Mouse (Mus musculus): ENCODE measurements around the gene Trim63. TPM values are rescaled to one million over a fixed set of nuclear protein-coding genes. Genes with fewer than 3 reads are reported as not detected.

Gene Trim63
- polyA plus RNA-seq, 2 experiments, result 0.07 TPM; not detected in 1

DNA sequence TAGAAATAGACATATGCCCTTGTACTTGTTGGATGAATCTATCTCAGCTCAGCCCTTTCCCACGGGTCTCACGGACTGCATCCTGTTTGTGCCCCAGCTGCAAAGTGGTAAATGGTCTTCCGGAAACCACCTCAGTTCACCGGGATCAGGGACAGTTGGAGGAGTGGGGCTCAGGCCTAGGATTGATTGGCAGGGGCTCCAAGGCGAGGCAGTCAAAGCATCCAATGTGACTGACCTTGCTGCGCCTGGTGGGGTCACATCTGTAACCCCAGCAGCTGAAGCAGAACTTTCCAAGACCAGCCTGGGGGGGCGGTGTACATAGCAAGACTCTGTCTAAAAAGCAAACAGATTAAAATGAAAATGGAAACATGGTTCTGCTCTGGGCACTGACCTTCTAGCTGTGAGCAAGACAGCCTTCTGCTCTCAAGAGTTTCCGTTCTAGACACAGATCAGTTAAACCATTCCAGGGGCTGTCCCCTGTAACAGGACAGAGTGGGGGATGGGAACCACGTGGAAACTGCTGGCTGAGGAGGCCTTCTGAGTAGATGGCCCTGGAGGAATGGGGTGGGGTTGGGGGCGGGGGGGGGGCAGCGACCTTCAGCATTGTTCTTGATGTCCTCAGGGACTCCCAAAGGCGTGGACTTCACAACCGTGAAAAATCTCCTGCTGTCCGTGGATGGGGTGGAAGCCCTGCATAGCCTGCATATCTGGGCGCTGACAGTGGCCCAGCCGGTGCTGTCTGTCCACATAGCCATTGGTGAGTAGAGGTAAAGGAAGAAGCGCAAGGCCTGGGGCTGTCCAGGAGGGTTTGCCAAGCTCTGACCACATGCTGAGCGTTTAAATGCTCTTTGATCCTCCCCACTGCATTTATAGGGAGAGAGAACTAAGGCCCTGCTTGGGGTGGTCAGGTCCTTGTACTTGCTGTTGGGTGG lies 36.7 kb downstream of the Trim63 start:
- Histone ChIP-seq H3K4me1 (replicated peaks; ENCODE audit: control insufficient read depth in 2 of 2, insufficient read depth in 2 of 2, low read length in 1 of 2) (no peaks in the 10 kb centered on the region), H3K27ac (no peak overlapping the region), H3K4me3 (ENCODE audit: insufficient read depth in 1 of 2, low read depth in 2 of 2, low read length in 2 of 2) (no peak overlapping the region), H3K9me3 (ENCODE audit: control insufficient read depth, low read length) (no peaks in the 10 kb centered on the region), H3K4me2 (ENCODE audit: low read depth) (no peak overlapping the region), H3K27me3 (ENCODE audit: control insufficient read depth, insufficient read depth, low read length) (no peaks in the 10 kb centered on the region), H3K36me3 (replicated peaks; ENCODE audit: control insufficient read depth, insufficient read depth, low read depth) (no peaks in the 10 kb centered on the region), H3K9ac (replicated peaks) (no peak overlapping the region)
- TF ChIP-seq CTCF (IDR thresholded peaks at IDR 0.05; ENCODE audit: low read depth) (no peak), EP300 (IDR thresholded peaks at IDR 0.05; ENCODE audit: low read depth) (no peak)
- ATAC-seq (ENCODE audit: insufficient read depth), result no peak
- no peak for DNase-seq (ENCODE audit: low read depth in 3 of 3, low spot score in 3 of 3)
- 39% methylated on average over 18 of the region's 18 CpGs for WGBS (ENCODE audit: insufficient replicate concordance)

DNA sequence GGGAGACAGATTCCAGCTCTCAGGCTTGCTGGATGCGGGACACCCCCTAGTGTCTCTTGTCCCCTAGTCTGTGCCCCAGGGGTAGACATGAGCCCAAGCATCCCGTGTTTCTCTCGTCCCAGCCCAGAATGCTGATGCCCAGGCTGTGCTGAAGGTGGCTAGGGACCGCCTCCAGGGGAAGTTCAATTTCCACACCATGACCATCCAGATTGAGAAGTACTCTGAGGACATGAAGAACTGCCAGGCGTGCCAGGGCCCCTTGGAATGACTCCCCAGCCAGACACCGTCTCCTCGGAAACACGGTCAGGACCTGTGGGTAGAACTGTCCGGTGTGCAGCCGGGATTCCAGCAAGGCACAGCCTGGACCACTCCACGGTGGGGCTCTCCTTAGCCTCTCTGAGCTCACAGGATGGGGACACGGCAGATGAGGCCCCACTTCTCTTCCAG lies 37.4 kb downstream of the Trim63 start:
- no peaks in the 10 kb centered on the region for H3K36me3 ChIP-seq (replicated peaks; ENCODE audit: control insufficient read depth, insufficient read depth, low read depth)
- no peak for TF ChIP-seq EP300 (IDR thresholded peaks at IDR 0.05; ENCODE audit: low read depth)
- ATAC-seq (ENCODE audit: insufficient read depth) (no peak), DNase-seq (ENCODE audit: low read depth in 3 of 3, low spot score in 3 of 3) (no peak)
- no peak overlapping the region for H3K27ac ChIP-seq
- WGBS (ENCODE audit: insufficient replicate concordance), result 68% methylated on average over 12 of the region's 12 CpGs
- no peak overlapping the region for H3K4me2 ChIP-seq (ENCODE audit: low read depth)
- no peaks in the 10 kb centered on the region; a peak in 1 of 4 replicates for H3K4me1 ChIP-seq (replicated peaks; ENCODE audit: control insufficient read depth in 2 of 2, insufficient read depth in 2 of 2, low read length in 1 of 2)
- no peaks in the 10 kb centered on the region for H3K27me3 ChIP-seq (ENCODE audit: control insufficient read depth, insufficient read depth, low read length)
- no peak overlapping the region for H3K4me3 ChIP-seq (ENCODE audit: insufficient read depth in 1 of 2, low read depth in 2 of 2, low read length in 2 of 2)
- H3K9ac ChIP-seq (replicated peaks), result no peak overlapping the region
- no peaks in the 10 kb centered on the region for H3K9me3 ChIP-seq (ENCODE audit: control insufficient read depth, low read length)

DNA sequence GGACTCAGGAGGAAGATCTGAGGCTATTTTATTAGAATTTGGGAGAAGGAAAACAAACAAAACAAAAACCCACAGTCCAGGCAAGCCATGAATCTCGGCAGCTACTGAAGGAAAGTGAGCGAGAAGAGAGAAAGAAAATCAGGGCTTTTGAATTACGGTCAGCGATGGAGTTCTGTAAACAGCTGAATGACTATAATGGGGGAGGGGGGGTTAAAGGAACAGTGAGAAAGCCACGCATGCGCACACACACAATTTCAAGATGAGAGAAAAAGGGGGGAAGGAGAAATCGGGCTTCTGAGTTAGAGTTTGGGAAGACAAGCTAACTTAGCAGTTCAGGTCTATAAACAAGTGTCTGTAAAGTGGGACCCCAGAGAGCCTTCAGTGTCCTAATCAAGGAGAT lies 38.0 kb downstream of the Trim63 start:
- H3K4me2 ChIP-seq (ENCODE audit: low read depth), result no peak overlapping the region
- H3K36me3 ChIP-seq (replicated peaks; ENCODE audit: control insufficient read depth, insufficient read depth, low read depth), result no peaks in the 10 kb centered on the region
- no peak overlapping the region for H3K9ac ChIP-seq (replicated peaks)
- 69% methylated on average over 7 of the region's 7 CpGs for WGBS (ENCODE audit: insufficient replicate concordance)
- no peaks in the 10 kb centered on the region for H3K9me3 ChIP-seq (ENCODE audit: control insufficient read depth, low read length)
- H3K4me1 ChIP-seq (replicated peaks; ENCODE audit: control insufficient read depth in 2 of 2, insufficient read depth in 2 of 2, low read length in 1 of 2), result no peaks in the 10 kb centered on the region; a peak in 1 of 4 replicates
- no peak for DNase-seq (ENCODE audit: low read depth in 3 of 3, low spot score in 3 of 3)
- H3K27ac ChIP-seq, result no peak overlapping the region
- ATAC-seq (ENCODE audit: insufficient read depth), result no peak
- no peak for TF ChIP-seq CTCF (IDR thresholded peaks at IDR 0.05; ENCODE audit: low read depth)
- TF ChIP-seq EP300 (IDR thresholded peaks at IDR 0.05; ENCODE audit: low read depth), result no peak
- H3K4me3 ChIP-seq (ENCODE audit: insufficient read depth in 1 of 2, low read depth in 2 of 2, low read length in 2 of 2), result no peak overlapping the region
- H3K27me3 ChIP-seq (ENCODE audit: control insufficient read depth, insufficient read depth, low read length), result no peaks in the 10 kb centered on the region

DNA sequence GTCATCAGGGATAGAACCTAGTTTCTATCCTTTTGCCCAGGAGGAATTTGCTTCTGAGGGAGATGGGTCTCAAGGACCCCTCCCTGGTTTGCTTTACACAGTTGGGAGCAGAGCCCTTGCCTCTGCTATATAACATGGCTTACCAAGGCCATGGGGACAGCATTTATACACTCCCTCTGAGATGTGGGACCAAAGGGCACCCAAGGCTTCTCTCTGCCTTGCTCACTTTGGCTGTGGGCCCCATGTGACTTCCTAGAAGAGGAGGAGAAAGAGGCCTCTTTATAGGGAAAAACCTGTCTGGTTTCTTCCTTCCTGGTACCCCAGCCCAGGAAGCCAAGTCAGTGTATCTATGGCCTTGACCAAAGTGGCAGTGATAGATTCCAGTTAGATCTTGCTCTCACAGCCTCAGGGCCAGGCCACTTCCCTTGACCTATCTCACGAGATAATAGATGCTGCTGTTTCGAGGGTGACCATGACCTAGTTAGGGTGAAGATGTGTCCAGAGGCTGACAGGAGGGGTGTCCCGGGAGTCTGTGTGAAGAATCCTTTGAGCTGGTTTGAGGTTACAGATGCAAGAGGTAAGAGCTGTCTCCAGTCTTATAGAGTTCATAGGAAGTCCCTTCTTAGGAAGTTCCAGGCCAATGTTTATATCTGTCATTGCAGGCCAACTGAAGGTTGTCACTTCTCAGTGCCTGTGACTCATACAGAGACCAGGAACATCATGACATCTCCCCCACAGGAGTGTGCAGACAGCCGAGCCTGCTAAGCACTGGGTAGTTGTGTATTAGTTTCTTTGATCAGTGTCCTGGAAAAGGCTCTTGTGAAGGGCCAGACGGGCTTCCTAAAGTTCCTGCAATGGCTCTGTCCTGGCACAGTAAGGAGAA lies 38.8 kb downstream of the Trim63 start:
- no peak overlapping the region for H3K4me2 ChIP-seq (ENCODE audit: low read depth)
- no peak overlapping the region for H3K9ac ChIP-seq (replicated peaks)
- no peak for DNase-seq (ENCODE audit: low read depth in 3 of 3, low spot score in 3 of 3)
- TF ChIP-seq EP300 (IDR thresholded peaks at IDR 0.05; ENCODE audit: low read depth) (no peak), CTCF (IDR thresholded peaks at IDR 0.05; ENCODE audit: low read depth) (no peak)
- H3K27ac ChIP-seq, result no peak overlapping the region
- H3K4me3 ChIP-seq (ENCODE audit: insufficient read depth in 1 of 2, low read depth in 2 of 2, low read length in 2 of 2), result no peak overlapping the region
- 29% methylated on average over 5 of the region's 5 CpGs for WGBS (ENCODE audit: insufficient replicate concordance)
- H3K4me1 ChIP-seq (replicated peaks; ENCODE audit: control insufficient read depth in 2 of 2, insufficient read depth in 2 of 2, low read length in 1 of 2), result no peaks in the 10 kb centered on the region; a peak in 1 of 4 replicates
- no peaks in the 10 kb centered on the region for H3K27me3 ChIP-seq (ENCODE audit: control insufficient read depth, insufficient read depth, low read length)
- no peak for ATAC-seq (ENCODE audit: insufficient read depth)
- H3K9me3 ChIP-seq (ENCODE audit: control insufficient read depth, low read length), result no peaks in the 10 kb centered on the region
- H3K36me3 ChIP-seq (replicated peaks; ENCODE audit: control insufficient read depth, insufficient read depth, low read depth), result no peaks in the 10 kb centered on the region
